Mouse (Mus musculus): ENCODE data around the gene Gm9821. TPM values are rescaled to one million over a fixed set of nuclear protein-coding genes. Genes with fewer than 3 reads are reported as not detected.

Gene Gm9821
- polyA plus RNA-seq, 1 experiment = not detected

- Histone ChIP-seq H3K4me3 (replicated peaks; ENCODE audit: extremely low read depth, low read depth, low read length) (no peak overlapping the region), H3K4me1 (ENCODE audit: control insufficient read depth, insufficient read depth, low read length) (peaks cover 42% of the 10 kb centered on the region)
- no peak for DNase-seq
- WGBS = 1% methylated on average over 4 of the region's 4 CpGs
- TF ChIP-seq POLR2A (IDR thresholded peaks at IDR 0.05; ENCODE audit: borderline replicate concordance, extremely low read depth, low read depth, low read length) (no peak), CTCF (IDR thresholded peaks at IDR 0.05; ENCODE audit: insufficient read depth, low read length) (no peak)
Measured at GRCm38 (mm10) chr2:91957096-91957495, 11.6 kb downstream of the Gm9821 start.

GRCm38 (mm10) chr2:91958049-91958448 lies 12.5 kb downstream of the Gm9821 start:
- DNase-seq = no peak
- TF ChIP-seq POLR2A (IDR thresholded peaks at IDR 0.05; ENCODE audit: borderline replicate concordance, extremely low read depth, low read depth, low read length) = no peak
- WGBS = 69% methylated on average over 8 of the region's 8 CpGs
- peaks cover 45% of the 10 kb centered on the region for H3K4me1 ChIP-seq (ENCODE audit: control insufficient read depth, insufficient read depth, low read length)
- no peak overlapping the region for H3K4me3 ChIP-seq (replicated peaks; ENCODE audit: extremely low read depth, low read depth, low read length)

GRCm38 (mm10) chr2:91958701-91959457 lies 13.4 kb downstream of the Gm9821 start:
- DNase-seq = peak; percentile 59
- WGBS = 48% methylated on average over 10 of the region's 10 CpGs
- peaks cover 40% of the 10 kb centered on the region for H3K4me1 ChIP-seq (ENCODE audit: control insufficient read depth, insufficient read depth, low read length)

GRCm38 (mm10) chr2:91959544-91960410 lies 14.3 kb downstream of the Gm9821 start:
- DNase-seq = no peak
- Histone ChIP-seq H3K4me3 (replicated peaks; ENCODE audit: extremely low read depth, low read depth, low read length) (no peak overlapping the region), H3K4me1 (ENCODE audit: control insufficient read depth, insufficient read depth, low read length) (peaks cover 34% of the 10 kb centered on the region)
- WGBS = 58% methylated on average over 11 of the region's 11 CpGs
- no peak for TF ChIP-seq CTCF (IDR thresholded peaks at IDR 0.05; ENCODE audit: insufficient read depth, low read length)
- TF ChIP-seq POLR2A (IDR thresholded peaks at IDR 0.05; ENCODE audit: borderline replicate concordance, extremely low read depth, low read depth, low read length) = no peak

More at GRCm38 (mm10) chr2:91958701-91959457, 13.4 kb downstream of the Gm9821 start:
- H3K4me3 ChIP-seq (replicated peaks; ENCODE audit: extremely low read depth, low read depth, low read length) = no peak overlapping the region
- TF ChIP-seq CTCF (IDR thresholded peaks at IDR 0.05; ENCODE audit: insufficient read depth, low read length) (peak; percentile 78), POLR2A (IDR thresholded peaks at IDR 0.05; ENCODE audit: borderline replicate concordance, extremely low read depth, low read depth, low read length) (no peak)

GRCm38 (mm10) chr2:91960459-91960858 lies 15.0 kb downstream of the Gm9821 start:
- H3K4me3 ChIP-seq (replicated peaks; ENCODE audit: extremely low read depth, low read depth, low read length) = no peak overlapping the region
- H3K4me1 ChIP-seq (ENCODE audit: control insufficient read depth, insufficient read depth, low read length) = peaks cover 28% of the 10 kb centered on the region
- TF ChIP-seq POLR2A (IDR thresholded peaks at IDR 0.05; ENCODE audit: borderline replicate concordance, extremely low read depth, low read depth, low read length) (no peak), CTCF (IDR thresholded peaks at IDR 0.05; ENCODE audit: insufficient read depth, low read length) (no peak)
- WGBS = 79% methylated on average over 5 of the region's 5 CpGs
- no peak for DNase-seq

GRCm38 (mm10) chr2:91961901-91962761 lies 16.6 kb downstream of the Gm9821 start:
- H3K4me1 ChIP-seq (ENCODE audit: control insufficient read depth, insufficient read depth, low read length) = peaks cover 24% of the 10 kb centered on the region
- 23% methylated on average over 4 of the region's 4 CpGs for WGBS
- no peak for DNase-seq

GRCm38 (mm10) chr2:91962864-91963401 lies 17.4 kb downstream of the Gm9821 start:
- DNase-seq = no peak

More at GRCm38 (mm10) chr2:91961901-91962761, 16.6 kb downstream of the Gm9821 start:
- no peak for TF ChIP-seq CTCF (IDR thresholded peaks at IDR 0.05; ENCODE audit: insufficient read depth, low read length)
- no peak for TF ChIP-seq POLR2A (IDR thresholded peaks at IDR 0.05; ENCODE audit: borderline replicate concordance, extremely low read depth, low read depth, low read length)
- peak overlapping the region; percentile 80 for H3K4me3 ChIP-seq (replicated peaks; ENCODE audit: extremely low read depth, low read depth, low read length)

GRCm38 (mm10) chr2:91963443-91963932 lies 18.0 kb downstream of the Gm9821 start:
- under 1% methylated on average over 57 of the region's 57 CpGs for WGBS
- Histone ChIP-seq H3K4me3 (replicated peaks; ENCODE audit: extremely low read depth, low read depth, low read length) (peak overlapping the region; percentile 80), H3K4me1 (ENCODE audit: control insufficient read depth, insufficient read depth, low read length) (peaks cover 25% of the 10 kb centered on the region)
- TF ChIP-seq POLR2A (IDR thresholded peaks at IDR 0.05; ENCODE audit: borderline replicate concordance, extremely low read depth, low read depth, low read length) (peak; percentile 67; the same call in 1 of the 2 replicates), CTCF (IDR thresholded peaks at IDR 0.05; ENCODE audit: insufficient read depth, low read length) (peak; percentile 45; the same call in 1 of the 2 replicates)
- peak; percentile 98 for DNase-seq

More at GRCm38 (mm10) chr2:91962864-91963401, 17.4 kb downstream of the Gm9821 start:
- H3K4me3 ChIP-seq (replicated peaks; ENCODE audit: extremely low read depth, low read depth, low read length) = peak overlapping the region; percentile 80
- WGBS = under 1% methylated on average over 37 of the region's 39 CpGs
- H3K4me1 ChIP-seq (ENCODE audit: control insufficient read depth, insufficient read depth, low read length) = peaks cover 25% of the 10 kb centered on the region
- TF ChIP-seq POLR2A (IDR thresholded peaks at IDR 0.05; ENCODE audit: borderline replicate concordance, extremely low read depth, low read depth, low read length) (no peak), CTCF (IDR thresholded peaks at IDR 0.05; ENCODE audit: insufficient read depth, low read length) (no peak)

Data from lung, adult 2 months (tissue).